Mouse (Mus musculus): Measurements from ENCODE around the gene Zfp846. TPM values are rescaled to one million over a fixed set of nuclear protein-coding genes. Genes with fewer than 3 reads are reported as not detected.
"Not testable (repeated sequence)": the region's sequence is repeated elsewhere in the genome, so short reads cannot be mapped to it uniquely, and the experiment has no call there.

Gene Zfp846
- polyA plus RNA-seq, 1 experiment from 2014 or later, result 23.8 TPM

GRCm38 (mm10) chr9:20616685-20617084 is 35.6 kb downstream of the Zfp846 start:
- Histone ChIP-seq H3K36me3 (ENCODE audit: control insufficient read depth, insufficient read depth, low read length) (no peaks in the 10 kb centered on the region), H3K4me2 (no peak overlapping the region), H3K27me3 (ENCODE audit: control insufficient read depth, insufficient read depth, low read length) (no peaks in the 10 kb centered on the region), H3K9me3 (ENCODE audit: control insufficient read depth, low read length) (no peaks in the 10 kb centered on the region), H3K9ac (ENCODE audit: low read length) (no peak overlapping the region), H3K4me1 (ENCODE audit: control insufficient read depth, insufficient read depth, low read length) (no peaks in the 10 kb centered on the region), H3K4me3 (ENCODE audit: low read depth, low read length) (no peak overlapping the region), H3K27ac (ENCODE audit: low read depth, low read length) (no peak overlapping the region)
- no peak for DNase-seq (ENCODE audit: low spot score, missing footprints)
- WGBS, result 91% methylated on average over 2 of the region's 2 CpGs
- ATAC-seq (ENCODE audit: low FRiP score), result no peak

GRCm38 (mm10) chr9:20631332-20631731 is 50.2 kb downstream of the Zfp846 start:
- no peak overlapping the region for H3K4me2 ChIP-seq
- H3K9me3 ChIP-seq (ENCODE audit: control insufficient read depth, low read length), result no peaks in the 10 kb centered on the region
- ATAC-seq (ENCODE audit: low FRiP score) (no peak), DNase-seq (ENCODE audit: low spot score, missing footprints) (no peak)
- H3K9ac ChIP-seq (ENCODE audit: low read length), result no peak overlapping the region
- no peak overlapping the region for H3K4me3 ChIP-seq (ENCODE audit: low read depth, low read length)
- H3K27ac ChIP-seq (ENCODE audit: low read depth, low read length), result no peak overlapping the region
- no peaks in the 10 kb centered on the region for H3K27me3 ChIP-seq (ENCODE audit: control insufficient read depth, insufficient read depth, low read length)
- H3K36me3 ChIP-seq (ENCODE audit: control insufficient read depth, insufficient read depth, low read length), result no peaks in the 10 kb centered on the region
- no peaks in the 10 kb centered on the region for H3K4me1 ChIP-seq (ENCODE audit: control insufficient read depth, insufficient read depth, low read length)
- 96% methylated on average over 2 of the region's 2 CpGs for WGBS

DNA sequence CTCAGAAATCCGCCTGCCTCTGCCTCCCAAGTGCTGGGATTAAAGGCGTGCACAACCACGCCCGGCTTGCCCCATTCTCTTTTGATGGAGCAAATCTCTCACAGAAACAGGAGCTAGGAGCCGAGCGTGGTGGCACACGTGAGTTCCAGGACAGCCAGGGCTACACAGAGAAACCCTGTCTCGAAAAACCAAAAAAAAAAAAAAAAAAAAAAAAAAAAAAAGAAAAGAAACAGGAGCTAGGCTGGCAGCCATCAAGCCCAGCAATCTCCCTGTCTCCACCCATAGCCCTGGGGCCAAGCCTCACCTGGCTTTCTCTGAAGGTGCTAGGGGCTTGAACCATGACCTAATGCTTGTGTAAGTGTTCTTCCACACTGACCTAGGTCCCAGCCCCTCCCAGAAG is 54.6 kb downstream of the Zfp846 start:
- not testable (repeated sequence) for H3K9me3 ChIP-seq (ENCODE audit: control insufficient read depth, low read length); H3K4me2 ChIP-seq; H3K27ac ChIP-seq (ENCODE audit: low read depth, low read length); H3K27me3 ChIP-seq (ENCODE audit: control insufficient read depth, insufficient read depth, low read length); H3K9ac ChIP-seq (ENCODE audit: low read length); ATAC-seq (ENCODE audit: low FRiP score); H3K36me3 ChIP-seq (ENCODE audit: control insufficient read depth, insufficient read depth, low read length); DNase-seq (ENCODE audit: low spot score, missing footprints); H3K4me1 ChIP-seq (ENCODE audit: control insufficient read depth, insufficient read depth, low read length); H3K4me3 ChIP-seq (ENCODE audit: low read depth, low read length)
- WGBS, result 92% methylated on average over 8 of the region's 8 CpGs

DNA sequence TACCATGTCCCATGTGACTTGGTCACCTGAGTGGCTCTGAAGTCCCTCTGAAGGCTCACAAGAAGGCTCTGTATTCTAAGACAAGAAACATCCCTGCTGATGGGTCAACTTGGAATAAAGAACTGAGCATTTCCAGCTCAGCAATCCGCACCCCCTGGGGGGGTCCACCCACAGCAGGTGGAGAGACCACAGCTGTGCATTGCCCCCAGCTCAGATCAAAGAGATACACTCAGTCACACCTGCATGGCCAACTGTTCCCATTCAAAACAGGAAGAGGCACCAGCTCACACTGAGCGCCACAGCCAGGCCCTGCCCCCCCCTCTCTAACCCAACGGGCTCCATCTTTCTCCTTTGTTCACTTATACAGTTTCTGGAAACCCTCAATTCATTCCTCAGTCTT is 55.2 kb downstream of the Zfp846 start:
- no peak overlapping the region for H3K9ac ChIP-seq (ENCODE audit: low read length)
- no peak overlapping the region for H3K27ac ChIP-seq (ENCODE audit: low read depth, low read length)
- WGBS, result 90% methylated on average over 3 of the region's 3 CpGs
- H3K36me3 ChIP-seq (ENCODE audit: control insufficient read depth, insufficient read depth, low read length), result peaks cover 8% of the 10 kb centered on the region; the same call in 1 of the 2 replicates
- no peak overlapping the region for H3K4me3 ChIP-seq (ENCODE audit: low read depth, low read length)
- H3K4me2 ChIP-seq, result no peak overlapping the region
- no peaks in the 10 kb centered on the region for H3K27me3 ChIP-seq (ENCODE audit: control insufficient read depth, insufficient read depth, low read length)
- peaks cover 3% of the 10 kb centered on the region for H3K4me1 ChIP-seq (ENCODE audit: control insufficient read depth, insufficient read depth, low read length)
- DNase-seq (ENCODE audit: low spot score, missing footprints), result no peak
- H3K9me3 ChIP-seq (ENCODE audit: control insufficient read depth, low read length), result no peaks in the 10 kb centered on the region
- ATAC-seq (ENCODE audit: low FRiP score), result no peak

DNA sequence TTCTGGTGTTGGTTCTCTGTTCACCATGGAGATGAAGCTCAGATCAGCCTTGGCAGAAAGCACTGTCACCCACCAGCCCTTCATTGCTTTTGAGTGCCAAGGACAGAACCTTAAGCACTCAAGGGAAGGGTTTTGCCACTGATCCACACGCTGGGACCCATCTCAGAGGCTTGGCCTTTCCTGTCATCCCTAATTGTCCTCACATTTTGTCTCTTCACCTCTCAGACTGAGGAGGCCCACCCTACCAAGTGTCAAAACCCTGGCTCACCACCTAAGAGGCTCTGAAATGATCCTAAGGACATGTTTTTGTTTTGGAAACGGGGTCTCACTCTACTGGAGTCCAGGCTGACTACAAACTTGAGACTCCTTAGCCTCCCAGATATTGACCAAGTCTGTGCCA is 55.7 kb downstream of the Zfp846 start:
- WGBS, result 88% methylated on average over 2 of the region's 2 CpGs
- peak; percentile 83 for DNase-seq (ENCODE audit: low spot score, missing footprints)
- peaks cover 8% of the 10 kb centered on the region; the same call in 1 of the 2 replicates for H3K36me3 ChIP-seq (ENCODE audit: control insufficient read depth, insufficient read depth, low read length)
- H3K9me3 ChIP-seq (ENCODE audit: control insufficient read depth, low read length), result no peaks in the 10 kb centered on the region
- no peaks in the 10 kb centered on the region for H3K27me3 ChIP-seq (ENCODE audit: control insufficient read depth, insufficient read depth, low read length)
- no peak overlapping the region for H3K9ac ChIP-seq (ENCODE audit: low read length)
- H3K27ac ChIP-seq (ENCODE audit: low read depth, low read length), result no peak overlapping the region
- H3K4me2 ChIP-seq, result no peak overlapping the region
- H3K4me1 ChIP-seq (ENCODE audit: control insufficient read depth, insufficient read depth, low read length), result peaks cover 9% of the 10 kb centered on the region
- ATAC-seq (ENCODE audit: low FRiP score), result no peak
- no peak overlapping the region for H3K4me3 ChIP-seq (ENCODE audit: low read depth, low read length)

DNA sequence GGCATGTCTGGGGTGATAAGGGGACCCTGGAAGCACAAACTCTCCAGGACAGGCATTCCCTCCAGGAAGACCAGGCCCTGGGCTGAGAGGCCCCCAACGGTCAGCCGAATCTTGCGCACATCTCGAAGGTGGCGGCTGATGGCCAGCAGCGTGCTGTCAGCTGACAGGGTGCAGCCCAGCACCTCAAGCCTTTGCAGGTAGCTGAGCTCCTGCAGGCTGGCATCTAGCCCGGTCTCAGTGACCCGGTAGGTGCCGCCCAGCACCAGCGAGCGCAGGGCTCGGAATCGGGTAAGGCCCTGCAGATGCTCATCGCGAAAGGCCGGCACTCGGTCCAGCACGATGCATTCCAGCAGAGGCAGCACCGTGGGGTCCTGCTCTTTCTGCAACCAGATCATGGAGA is 57.5 kb downstream of the Zfp846 start:
- H3K27me3 ChIP-seq (ENCODE audit: control insufficient read depth, insufficient read depth, low read length), result no peaks in the 10 kb centered on the region
- H3K36me3 ChIP-seq (ENCODE audit: control insufficient read depth, insufficient read depth, low read length), result peaks cover 8% of the 10 kb centered on the region; the same call in 1 of the 2 replicates
- no peak overlapping the region for H3K27ac ChIP-seq (ENCODE audit: low read depth, low read length)
- no peak for DNase-seq (ENCODE audit: low spot score, missing footprints)
- H3K4me2 ChIP-seq, result no peak overlapping the region
- no peak overlapping the region for H3K9ac ChIP-seq (ENCODE audit: low read length)
- no peak for ATAC-seq (ENCODE audit: low FRiP score)
- WGBS, result 97% methylated on average over 19 of the region's 19 CpGs
- peaks cover 13% of the 10 kb centered on the region for H3K4me1 ChIP-seq (ENCODE audit: control insufficient read depth, insufficient read depth, low read length)
- H3K9me3 ChIP-seq (ENCODE audit: control insufficient read depth, low read length), result no peaks in the 10 kb centered on the region
- no peak overlapping the region for H3K4me3 ChIP-seq (ENCODE audit: low read depth, low read length)

- DNase-seq (ENCODE audit: low spot score, missing footprints), result no peak
- 90% methylated on average over 4 of the region's 4 CpGs for WGBS
These were observed 58.4 kb downstream of the Zfp846 start for GRCm38 (mm10) chr9:20639486-20639885.

GRCm38 (mm10) chr9:20641501-20641900 is 60.4 kb downstream of the Zfp846 start:
- Histone ChIP-seq H3K4me1 (ENCODE audit: control insufficient read depth, insufficient read depth, low read length) (peaks cover 21% of the 10 kb centered on the region), H3K9me3 (ENCODE audit: control insufficient read depth, low read length) (no peaks in the 10 kb centered on the region), H3K4me3 (ENCODE audit: low read depth, low read length) (peak overlapping the region; percentile 69), H3K4me2 (peak overlapping the region; percentile 75), H3K36me3 (ENCODE audit: control insufficient read depth, insufficient read depth, low read length) (peaks cover 8% of the 10 kb centered on the region; the same call in 1 of the 2 replicates), H3K9ac (ENCODE audit: low read length) (peak overlapping the region; percentile 79), H3K27ac (ENCODE audit: low read depth, low read length) (no peak overlapping the region), H3K27me3 (ENCODE audit: control insufficient read depth, insufficient read depth, low read length) (no peaks in the 10 kb centered on the region)
- 34% methylated on average over 6 of the region's 6 CpGs for WGBS
- no peak for ATAC-seq (ENCODE audit: low FRiP score)
- DNase-seq (ENCODE audit: low spot score, missing footprints), result no peak

More at GRCm38 (mm10) chr9:20639486-20639885, 58.4 kb downstream of the Zfp846 start:
- H3K36me3 ChIP-seq (ENCODE audit: control insufficient read depth, insufficient read depth, low read length), result peaks cover 8% of the 10 kb centered on the region; the same call in 1 of the 2 replicates
- H3K9me3 ChIP-seq (ENCODE audit: control insufficient read depth, low read length), result no peaks in the 10 kb centered on the region
- H3K9ac ChIP-seq (ENCODE audit: low read length), result no peak overlapping the region
- peaks cover 17% of the 10 kb centered on the region for H3K4me1 ChIP-seq (ENCODE audit: control insufficient read depth, insufficient read depth, low read length)
- H3K4me3 ChIP-seq (ENCODE audit: low read depth, low read length), result no peak overlapping the region
- no peak overlapping the region for H3K27ac ChIP-seq (ENCODE audit: low read depth, low read length)
- ATAC-seq (ENCODE audit: low FRiP score), result no peak
- no peak overlapping the region for H3K4me2 ChIP-seq
- H3K27me3 ChIP-seq (ENCODE audit: control insufficient read depth, insufficient read depth, low read length), result no peaks in the 10 kb centered on the region

DNA sequence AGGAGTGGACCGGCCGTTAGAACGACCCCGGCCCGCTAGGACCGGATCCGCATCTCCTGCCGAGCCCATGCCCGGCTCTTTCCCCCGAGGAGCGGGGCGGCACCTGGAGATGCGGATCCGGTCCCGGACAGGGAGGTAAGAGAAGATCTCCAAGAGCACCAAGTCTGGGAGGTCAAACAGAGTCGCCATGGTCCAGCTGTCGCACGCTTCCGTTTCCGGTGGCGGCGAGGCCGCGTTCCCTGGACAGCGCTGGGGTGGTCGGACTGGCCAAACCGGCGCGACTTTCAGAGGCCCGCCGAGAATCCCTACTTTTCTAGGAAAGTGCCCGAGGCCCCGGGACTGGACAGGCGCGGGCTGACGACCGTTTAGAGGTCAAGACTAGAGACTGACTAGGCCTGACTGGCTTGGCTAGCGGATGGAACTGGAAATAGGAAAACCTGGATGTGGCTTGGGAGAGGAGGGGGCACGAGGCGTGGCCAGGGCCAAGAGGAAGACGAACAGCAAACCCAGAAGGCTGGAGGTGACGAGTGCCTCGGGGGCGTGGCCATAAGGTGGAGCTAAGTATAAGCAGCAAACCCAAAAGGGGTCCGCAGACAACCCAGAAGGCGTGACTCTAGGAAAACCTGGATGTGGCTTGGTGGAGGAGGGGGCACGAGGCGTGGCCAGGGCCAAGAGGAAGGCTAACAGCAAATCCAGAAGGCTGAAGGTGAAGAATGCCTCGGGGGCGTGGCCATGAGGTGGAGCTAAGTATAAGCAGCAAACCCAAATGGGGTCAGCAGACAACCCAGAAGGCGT is 61.2 kb downstream of the Zfp846 start, which contains the start of gene Ubl5:
Gene Ubl5, plus strand, starts transcription at position 778 of the 795 bp plus-strand sequence.
- H3K9ac ChIP-seq (ENCODE audit: low read length), result peak within 1 kb of the TSS; percentile 79
- peak within 1 kb of the TSS; percentile 75 for H3K4me2 ChIP-seq
- no peaks in the 10 kb centered on the region for H3K27me3 ChIP-seq (ENCODE audit: control insufficient read depth, insufficient read depth, low read length)
- ATAC-seq (ENCODE audit: low FRiP score) (peak; percentile 88), DNase-seq (ENCODE audit: low spot score, missing footprints) (peak; percentile 99)
- peaks cover 21% of the 10 kb centered on the region for H3K4me1 ChIP-seq (ENCODE audit: control insufficient read depth, insufficient read depth, low read length)
- peak within 1 kb of the TSS; percentile 69 for H3K4me3 ChIP-seq (ENCODE audit: low read depth, low read length)
- peaks cover 10% of the 10 kb centered on the region; the same call in 1 of the 2 replicates for H3K36me3 ChIP-seq (ENCODE audit: control insufficient read depth, insufficient read depth, low read length)
- peak within 1 kb of the TSS; percentile 74 for H3K27ac ChIP-seq (ENCODE audit: low read depth, low read length)
- WGBS, result under 1% methylated on average over 51 of the region's 51 CpGs
- H3K9me3 ChIP-seq (ENCODE audit: control insufficient read depth, low read length), result no peaks in the 10 kb centered on the region

Measured in midbrain, embryonic 11.5 days (tissue).